Mouse (Mus musculus): ENCODE measurements around the gene 1700029P11Rik. TPM values are rescaled to one million over a fixed set of nuclear protein-coding genes. Genes with fewer than 3 reads are reported as not detected.
A peak's percentile ranks its signal among the peaks of the same experiment; 100 is the strongest.

Gene 1700029P11Rik
- total and polyA plus RNA-seq, 3 experiments, result 0.07 TPM; not detected in 2

GRCm38 (mm10) chr15:81982173-81982572 is 1.8 kb downstream of the 1700029P11Rik start:
- DNase-seq (ENCODE audit: low read depth, low spot score), result no peak
- Histone ChIP-seq H3K79me2 (ENCODE audit: control insufficient read depth, insufficient read depth, low read length, poor library complexity) (no peaks in the 10 kb centered on the region), H3K4me1 (ENCODE audit: control insufficient read depth in 1 of 2, insufficient read depth in 2 of 2, low read length in 2 of 2) (no peaks in the 10 kb centered on the region; a peak in 1 of 4 replicates), H3K36me3 (ENCODE audit: control insufficient read depth in 1 of 2, insufficient read depth in 2 of 2, low read length in 2 of 2) (no peaks in the 10 kb centered on the region; a peak in 1 of 4 replicates), H3K9ac (ENCODE audit: control insufficient read depth, low read depth, low read length, poor library complexity, severe bottlenecking) (no peak overlapping the region), H3K27me3 (ENCODE audit: control insufficient read depth in 1 of 2, insufficient read depth in 2 of 2, low read length in 2 of 2) (no peaks in the 10 kb centered on the region), H3K4me3 (ENCODE audit: control insufficient read depth in 1 of 2, insufficient read depth in 1 of 2, low read depth in 2 of 2, low read length in 2 of 2) (no peak overlapping the region), H3K27ac (ENCODE audit: control insufficient read depth, low read depth, low read length) (no peak overlapping the region), H3K9me3 (replicated peaks; ENCODE audit: insufficient read depth, low read length) (no peaks in the 10 kb centered on the region)
- TF ChIP-seq ZC3H11A (IDR thresholded peaks at IDR 0.05; ENCODE audit: low read depth, low read length) (no peak), HCFC1 (IDR thresholded peaks at IDR 0.05; ENCODE audit: low read depth, low read length) (peak; percentile 67)

GRCm38 (mm10) chr15:81985267-81986161 is 5.2 kb downstream of the 1700029P11Rik start:
- peaks cover 0 to 6% of the 10 kb centered on the region in 2 experiments; a peak in 2 of 4 replicates for H3K36me3 ChIP-seq (ENCODE audit: control insufficient read depth in 1 of 2, insufficient read depth in 2 of 2, low read length in 2 of 2)
- TF ChIP-seq RAD21 (IDR thresholded peaks at IDR 0.05; ENCODE audit: low read depth, low read length), result no peak
- no peak for TF ChIP-seq USF1 (IDR thresholded peaks at IDR 0.05; ENCODE audit: low read depth, low read length)
- TF ChIP-seq GATA1 (IDR thresholded peaks at IDR 0.05; ENCODE audit: low read depth, low read length), result no peak
- no peak for TF ChIP-seq RCOR1 (IDR thresholded peaks at IDR 0.05; ENCODE audit: low read depth, low read length)
- no peak for TF ChIP-seq ZMIZ1 (IDR thresholded peaks at IDR 0.05; ENCODE audit: low read depth, low read length)
- TF ChIP-seq MAZ (IDR thresholded peaks at IDR 0.05; ENCODE audit: low read depth, low read length), result no peak
- TF ChIP-seq UBTF (IDR thresholded peaks at IDR 0.05; ENCODE audit: borderline replicate concordance, insufficient read depth, low read depth, low read length), result no peak
- no peak for TF ChIP-seq SMC3 (IDR thresholded peaks at IDR 0.05; ENCODE audit: low read depth, low read length)
- TF ChIP-seq JUND (IDR thresholded peaks at IDR 0.05; ENCODE audit: low read depth, low read length), result no peak
- TF ChIP-seq POLR2A (IDR thresholded peaks at IDR 0.05; ENCODE audit: control insufficient read depth in 1 of 2, insufficient read depth in 1 of 2, low read depth in 1 of 2, low read length in 2 of 2, poor library complexity in 1 of 2), result no peak
- TF ChIP-seq CTCF (IDR thresholded peaks at IDR 0.05 in 2 of 3, conservative IDR thresholded peaks at IDR 0.05 in 1 of 3; ENCODE audit: control insufficient read depth in 1 of 3, insufficient read depth in 1 of 3, low read depth in 2 of 3, low read length in 3 of 3, poor library complexity in 1 of 3, severe bottlenecking in 1 of 3), result no peak
- TF ChIP-seq GABPA (IDR thresholded peaks at IDR 0.05; ENCODE audit: low read depth, low read length), result no peak

More at GRCm38 (mm10) chr15:81985267-81986161, 5.2 kb downstream of the 1700029P11Rik start:
- no peak for DNase-seq (ENCODE audit: low read depth, low spot score)
- peaks cover 0 to 6% of the 10 kb centered on the region in 2 experiments for H3K4me1 ChIP-seq (ENCODE audit: control insufficient read depth in 1 of 2, insufficient read depth in 2 of 2, low read length in 2 of 2)
- no peaks in the 10 kb centered on the region for H3K79me2 ChIP-seq (ENCODE audit: control insufficient read depth, insufficient read depth, low read length, poor library complexity)
- no peak overlapping the region for H3K27ac ChIP-seq (ENCODE audit: control insufficient read depth, low read depth, low read length)
- H3K9ac ChIP-seq (ENCODE audit: control insufficient read depth, low read depth, low read length, poor library complexity, severe bottlenecking), result no peak overlapping the region
- no peaks in the 10 kb centered on the region for H3K27me3 ChIP-seq (ENCODE audit: control insufficient read depth in 1 of 2, insufficient read depth in 2 of 2, low read length in 2 of 2)
- H3K9me3 ChIP-seq (replicated peaks; ENCODE audit: insufficient read depth, low read length), result no peaks in the 10 kb centered on the region
- no peak overlapping the region for H3K4me3 ChIP-seq (ENCODE audit: control insufficient read depth in 1 of 2, insufficient read depth in 1 of 2, low read depth in 2 of 2, low read length in 2 of 2)

All from MEL (cell line).